Mouse (Mus musculus) ovary, postnatal 36 days (tissue): Measurements from ENCODE around the gene Psmd9.
A peak's percentile ranks its signal among the peaks of the same experiment; 100 is the strongest.

Experiments used
- DNase-seq: peaks from one replicate; pipeline ENCODE4 v3.0.0; 2022; ENCODE audit warnings: low spot score, mixed read lengths

The Psmd9 gene

GRCm38 (mm10) chr5:123137044-123137909 is 31.9 kb upstream of the Psmd9 start:
- peak; percentile 84 for DNase-seq

GRCm38 (mm10) chr5:123137910-123138229 is 31.3 kb upstream of the Psmd9 start:
- no peak for DNase-seq

- DNase-seq, result peak; percentile 79
These were observed 30.8 kb upstream of the Psmd9 start for GRCm38 (mm10) chr5:123138230-123138911.

- peak; percentile 84 for DNase-seq
These were observed 30.1 kb upstream of the Psmd9 start for GRCm38 (mm10) chr5:123138953-123139721.

- DNase-seq, result no peak
These were observed 29.2 kb upstream of the Psmd9 start for GRCm38 (mm10) chr5:123139722-123140627.

GRCm38 (mm10) chr5:123140694-123141554 is 28.3 kb upstream of the Psmd9 start:
- DNase-seq, result peak; percentile 89

- DNase-seq, result peak; percentile 68
These were observed 27.6 kb upstream of the Psmd9 start for GRCm38 (mm10) chr5:123141555-123142160.

GRCm38 (mm10) chr5:123142161-123143157 is 26.8 kb upstream of the Psmd9 start, which contains the start of gene Setd1b:
Gene Setd1b (plus strand): TSS chr5:123142193.
- peak; percentile 67 for DNase-seq

GRCm38 (mm10) chr5:123143251-123143970 is 25.8 kb upstream of the Psmd9 start:
- no peak for DNase-seq

GRCm38 (mm10) chr5:123143971-123144745 is 25.1 kb upstream of the Psmd9 start:
- DNase-seq, result no peak

GRCm38 (mm10) chr5:123144746-123145590 is 24.2 kb upstream of the Psmd9 start:
- no peak for DNase-seq

GRCm38 (mm10) chr5:123146357-123146756 is 22.9 kb upstream of the Psmd9 start:
- DNase-seq, result no peak

- no peak for DNase-seq
These were observed 21.6 kb upstream of the Psmd9 start for GRCm38 (mm10) chr5:123147569-123147968.

GRCm38 (mm10) chr5:123148073-123148722 is 21.0 kb upstream of the Psmd9 start:
- no peak for DNase-seq

- peak; percentile 87 for DNase-seq
These were observed 19.5 kb upstream of the Psmd9 start for GRCm38 (mm10) chr5:123149451-123150400.
